Mouse (Mus musculus) megakaryocyte, embryonic 14.5 days (primary cell): ENCODE measurements at regions not wholly inside any gene's neighbourhood (a gene's known extent, or its start where the extent isn't known, plus 50 kb on each side); places are given as distances from the start of the nearest gene placed in this dataset.

Experiments
- H3K27me3 ChIP-seq: replicated peaks from 2 replicates; pipeline ENCODE3; 2012; ENCODE audit warnings: inconsistent platforms
- H3K36me3 ChIP-seq: replicated peaks from 2 replicates; pipeline ENCODE3; 2012; ENCODE audit warnings: low read length, inconsistent platforms, mixed read lengths
- H3K4me1 ChIP-seq: 2 replicates; pipeline ENCODE4 v1.6.1; 2012; ENCODE audit warnings: inconsistent platforms
- H3K4me3 ChIP-seq: replicated peaks from 2 replicates; pipeline ENCODE3; 2012; ENCODE audit warnings: moderate library complexity, mild to moderate bottlenecking, inconsistent platforms
- H3K9me3 ChIP-seq: 2 replicates; pipeline ENCODE4 v1.6.1; 2012; ENCODE audit warnings: inconsistent platforms
- FLI1 ChIP-seq: IDR thresholded peaks from 2 replicates; pipeline ENCODE4 v1.6.1; 2012; ENCODE audit warnings: low read length, inconsistent platforms, mixed read lengths
- GATA1 ChIP-seq: IDR thresholded peaks from 3 replicates; pipeline ENCODE4 v1.6.1; 2012; ENCODE audit warnings: mixed read lengths, low read length, inconsistent platforms, borderline replicate concordance

- peaks cover 13% of the 10 kb centered on the region for H3K9me3 ChIP-seq
- H3K27me3 ChIP-seq: no peaks in the 10 kb centered on the region
- no peaks in the 10 kb centered on the region for H3K36me3 ChIP-seq
- H3K4me3 ChIP-seq: peak overlapping the region; percentile 44
- peaks cover 14% of the 10 kb centered on the region for H3K4me1 ChIP-seq
- TF ChIP-seq FLI1: no peak
- no peak for TF ChIP-seq GATA1
Measured at GRCm38 (mm10) chr1:128819611-128820010, 227.5 kb upstream of the Cxcr4 start.

GRCm38 (mm10) chr1:128813379-128813778 is 221.3 kb upstream of the Cxcr4 start:
- no peak for TF ChIP-seq FLI1
- TF ChIP-seq GATA1: no peak
- H3K36me3 ChIP-seq: no peaks in the 10 kb centered on the region
- peaks cover 7% of the 10 kb centered on the region for H3K27me3 ChIP-seq
- H3K4me1 ChIP-seq: 0 out of 2 replicates have a peak, but pooled peaks cover 3% of the 10 kb centered on the region
- no peak overlapping the region for H3K4me3 ChIP-seq
- H3K9me3 ChIP-seq: no peaks in the 10 kb centered on the region

DNA sequence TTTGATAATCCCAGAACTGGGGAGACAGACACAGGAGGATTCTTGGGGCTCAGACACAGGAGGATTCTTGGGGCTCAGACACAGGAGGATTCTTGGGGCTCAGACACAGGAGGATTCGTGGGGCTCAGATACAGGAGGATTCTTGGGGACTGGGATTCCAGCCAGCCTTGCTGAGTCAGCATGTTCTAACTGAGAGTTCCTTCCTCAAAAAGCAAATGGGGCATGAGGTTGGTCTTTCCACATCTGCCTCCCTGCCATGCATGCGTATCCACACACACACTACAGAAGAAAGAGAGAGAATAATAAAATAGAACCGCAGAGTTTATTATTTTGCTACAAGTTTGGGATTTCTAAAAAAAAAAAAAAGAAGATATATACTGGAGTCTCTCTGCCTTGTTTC is 218.8 kb upstream of the Cxcr4 start:
- H3K4me3 ChIP-seq: no peak overlapping the region
- TF ChIP-seq GATA1: no peak
- TF ChIP-seq FLI1: no peak
- peaks cover 19% of the 10 kb centered on the region for H3K27me3 ChIP-seq
- H3K4me1 ChIP-seq: 0 out of 2 replicates have a peak, but pooled peaks cover 3% of the 10 kb centered on the region
- no peaks in the 10 kb centered on the region for H3K36me3 ChIP-seq
- H3K9me3 ChIP-seq: no peaks in the 10 kb centered on the region

DNA sequence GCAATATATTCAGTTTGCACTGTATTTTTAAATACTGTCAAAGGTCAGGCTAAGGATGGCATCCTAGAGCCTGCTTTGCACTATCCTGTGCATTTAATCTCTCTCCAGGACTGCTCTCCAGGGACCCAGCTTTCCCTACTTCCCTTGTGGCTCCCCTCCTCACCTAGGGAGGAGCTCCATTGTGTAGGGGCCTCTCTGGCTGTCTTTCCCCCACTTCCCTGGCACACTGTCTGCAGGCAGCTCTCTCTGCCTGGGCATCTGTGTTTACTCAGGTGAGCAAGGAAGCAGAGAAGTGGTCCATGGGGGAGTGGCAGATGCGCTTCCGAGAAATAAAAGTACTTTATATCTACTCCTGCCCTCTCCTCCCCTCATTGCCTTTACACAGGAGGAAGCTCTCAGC is 218.0 kb upstream of the Cxcr4 start:
- no peaks in the 10 kb centered on the region for H3K9me3 ChIP-seq
- H3K36me3 ChIP-seq: no peaks in the 10 kb centered on the region
- no peak overlapping the region for H3K4me3 ChIP-seq
- TF ChIP-seq GATA1: no peak
- TF ChIP-seq FLI1: no peak
- peaks cover 23% of the 10 kb centered on the region for H3K27me3 ChIP-seq
- 0 out of 2 replicates have a peak, but pooled peaks cover 3% of the 10 kb centered on the region for H3K4me1 ChIP-seq

DNA sequence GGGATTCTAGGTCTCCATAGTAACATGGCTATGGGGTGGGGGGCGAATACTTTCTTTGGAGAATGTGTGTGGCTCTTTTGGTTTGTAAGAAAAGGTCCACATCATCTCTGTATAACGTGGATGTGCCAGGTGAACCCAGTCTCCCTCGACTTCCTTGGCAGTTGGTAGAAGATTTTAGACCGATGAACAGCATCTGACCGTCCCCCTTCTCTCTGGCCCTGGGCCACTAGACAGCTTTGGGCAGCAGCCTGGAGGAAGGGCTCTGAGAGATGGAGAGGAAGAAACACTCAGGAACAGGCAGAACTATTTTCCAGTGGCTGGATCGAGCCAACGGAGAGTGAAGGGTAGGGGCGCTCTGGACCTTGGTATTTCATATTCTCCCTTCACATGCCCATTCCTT is 217.5 kb upstream of the Cxcr4 start:
- 0 out of 2 replicates have a peak, but pooled peaks cover 3% of the 10 kb centered on the region for H3K4me1 ChIP-seq

GRCm38 (mm10) chr1:128808599-128808998 is 216.5 kb upstream of the Cxcr4 start:
- TF ChIP-seq FLI1 (no peak), GATA1 (no peak)
- Histone ChIP-seq H3K4me1 (0 out of 2 replicates have a peak, but pooled peaks cover 3% of the 10 kb centered on the region), H3K27me3 (peaks cover 30% of the 10 kb centered on the region), H3K9me3 (no peaks in the 10 kb centered on the region), H3K36me3 (no peaks in the 10 kb centered on the region), H3K4me3 (no peak overlapping the region)

More for the DNA sequence above, 217.5 kb upstream of the Cxcr4 start:
- Histone ChIP-seq H3K9me3 (no peaks in the 10 kb centered on the region), H3K4me3 (no peak overlapping the region), H3K36me3 (no peaks in the 10 kb centered on the region), H3K27me3 (peaks cover 24% of the 10 kb centered on the region)
- no peak for TF ChIP-seq FLI1
- TF ChIP-seq GATA1: no peak

GRCm38 (mm10) chr1:128805687-128806653 is 213.9 kb upstream of the Cxcr4 start:
- Histone ChIP-seq H3K27me3 (peaks cover 51% of the 10 kb centered on the region), H3K9me3 (no peaks in the 10 kb centered on the region), H3K4me3 (no peak overlapping the region), H3K4me1 (no peaks in the 10 kb centered on the region), H3K36me3 (no peaks in the 10 kb centered on the region)
- TF ChIP-seq GATA1: no peak
- no peak for TF ChIP-seq FLI1

DNA sequence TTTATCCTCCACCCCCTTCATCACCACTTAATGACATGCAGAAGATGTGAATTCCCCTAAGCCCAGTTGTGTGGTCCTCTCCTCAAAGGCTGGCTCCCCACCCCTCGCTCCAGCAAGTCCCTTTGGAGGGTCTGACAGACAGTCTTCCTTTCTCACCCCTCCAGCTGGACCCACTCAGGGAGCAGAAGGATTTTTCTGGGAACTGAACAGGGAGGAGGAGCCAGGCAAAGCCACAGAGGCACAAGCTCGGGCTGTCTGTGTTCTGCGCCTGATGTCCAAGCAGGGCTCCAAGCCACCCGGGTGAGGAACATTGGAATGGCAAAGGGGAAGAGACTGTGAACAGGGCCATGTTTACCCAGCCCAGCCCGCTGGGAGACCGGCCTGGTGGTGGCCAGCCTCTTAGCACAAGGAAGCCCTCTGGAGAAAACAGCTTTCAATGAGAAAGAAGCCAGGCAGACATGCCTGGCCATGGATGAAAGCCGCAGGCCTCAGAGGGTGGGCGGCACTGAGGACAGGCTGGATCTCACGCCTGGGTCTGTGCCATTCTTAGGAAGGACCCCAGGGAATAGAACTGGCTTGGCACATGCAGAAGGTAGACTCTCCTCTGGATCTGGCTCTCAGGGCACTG is 211.5 kb upstream of the Cxcr4 start:
- no peaks in the 10 kb centered on the region; the same call in 1 of the 2 replicates for H3K4me1 ChIP-seq
- no peak for TF ChIP-seq GATA1
- TF ChIP-seq FLI1: no peak
- no peaks in the 10 kb centered on the region for H3K9me3 ChIP-seq
- H3K27me3 ChIP-seq: peaks cover 59% of the 10 kb centered on the region
- H3K36me3 ChIP-seq: no peaks in the 10 kb centered on the region
- no peak overlapping the region for H3K4me3 ChIP-seq

DNA sequence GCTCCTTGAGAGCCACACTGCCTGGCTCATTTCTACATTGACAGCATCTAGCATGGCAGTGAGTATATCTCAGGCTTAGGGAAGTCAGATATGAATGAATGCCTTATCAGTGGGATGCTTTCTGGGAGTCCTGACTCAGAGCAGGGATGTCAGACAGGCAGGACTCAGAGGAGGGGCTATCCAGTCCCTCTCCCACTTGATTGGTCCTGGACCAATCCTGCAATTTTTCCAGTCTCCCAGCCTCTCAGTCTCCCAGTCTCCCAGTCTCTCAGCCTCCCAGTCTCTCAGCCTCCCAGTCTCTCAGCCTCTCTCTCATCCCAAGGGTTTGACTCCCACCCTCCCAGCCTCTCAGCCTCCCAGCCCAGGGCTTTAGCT is 211.0 kb upstream of the Cxcr4 start:
- Histone ChIP-seq H3K9me3 (no peaks in the 10 kb centered on the region), H3K4me3 (no peak overlapping the region), H3K27me3 (peaks cover 59% of the 10 kb centered on the region), H3K4me1 (no peaks in the 10 kb centered on the region; the same call in 1 of the 2 replicates), H3K36me3 (no peaks in the 10 kb centered on the region)
- TF ChIP-seq GATA1 (no peak), FLI1 (no peak)

GRCm38 (mm10) chr1:128798721-128799120 is 206.6 kb upstream of the Cxcr4 start:
- H3K9me3 ChIP-seq: no peaks in the 10 kb centered on the region
- peaks cover 39% of the 10 kb centered on the region for H3K27me3 ChIP-seq
- TF ChIP-seq FLI1 (no peak), GATA1 (no peak)
- H3K4me3 ChIP-seq: no peak overlapping the region
- H3K4me1 ChIP-seq: no peaks in the 10 kb centered on the region; the same call in 1 of the 2 replicates
- H3K36me3 ChIP-seq: no peaks in the 10 kb centered on the region
